Mouse (Mus musculus) thymus, postnatal 36 days (tissue): Measurements from ENCODE around the gene Adarb2.

Source experiments
- DNase-seq, 2 experiments: peaks; one replicate each; pipeline ENCODE4 v3.0.0; 2022; ENCODE audit warnings: mixed read lengths in 2 of 2

Gene Adarb2

DNA sequence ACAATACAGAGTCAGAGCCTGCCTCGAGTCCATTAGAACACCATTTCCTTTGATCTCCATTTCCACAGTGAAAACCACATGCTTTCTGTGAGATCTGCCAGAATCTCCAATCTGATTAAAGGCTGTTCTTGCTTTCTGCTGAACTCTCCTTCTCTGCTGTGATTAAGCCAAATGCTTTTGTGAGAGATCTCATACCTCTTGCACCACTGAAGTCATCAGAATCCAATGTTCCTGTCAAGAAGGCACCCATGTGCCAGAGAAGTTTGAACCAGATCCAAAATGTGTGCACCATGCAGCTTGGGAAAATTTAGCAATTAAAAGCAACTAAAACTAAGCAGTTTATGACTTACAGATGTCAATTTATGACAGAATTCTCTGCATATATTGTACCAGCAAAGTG lies 185.9 kb downstream of the Adarb2 start:
- DNase-seq, result no peak

DNA sequence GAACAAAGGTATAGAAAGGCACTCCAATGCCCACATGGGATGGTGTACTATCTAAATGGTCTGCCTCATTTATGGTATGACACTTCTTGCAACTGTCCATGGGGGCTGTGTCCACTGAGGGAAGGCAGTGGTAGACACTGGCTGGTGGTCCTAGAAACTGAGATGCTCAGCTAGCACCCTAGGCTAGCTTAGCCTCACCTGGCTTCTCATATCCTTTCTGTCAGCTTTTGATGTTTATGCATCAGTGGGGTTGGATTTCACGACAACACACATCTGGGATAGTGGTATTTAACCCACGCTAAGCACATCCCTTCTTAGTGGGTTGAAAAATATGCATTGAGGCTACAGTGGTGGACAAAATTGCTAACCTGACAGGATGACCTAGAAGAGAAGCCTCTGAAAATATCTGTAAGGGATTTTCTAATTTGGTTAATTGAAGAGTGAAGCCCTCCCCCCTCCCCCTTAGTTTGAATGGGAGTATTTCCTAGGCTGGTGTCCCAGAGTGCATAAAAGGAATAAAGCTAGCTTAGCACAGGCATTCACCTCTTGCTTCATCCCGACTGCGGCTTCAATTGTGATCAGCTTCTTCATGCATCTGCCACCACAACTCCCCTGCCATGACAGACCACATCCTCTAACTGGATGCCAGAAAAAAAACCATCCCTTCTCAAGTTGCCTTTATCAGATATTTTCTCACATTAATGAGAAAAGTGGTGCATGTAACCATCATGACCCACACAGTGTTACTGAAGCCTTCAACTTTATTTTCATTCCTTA lies 197.8 kb downstream of the Adarb2 start:
- DNase-seq, result no peak

DNA sequence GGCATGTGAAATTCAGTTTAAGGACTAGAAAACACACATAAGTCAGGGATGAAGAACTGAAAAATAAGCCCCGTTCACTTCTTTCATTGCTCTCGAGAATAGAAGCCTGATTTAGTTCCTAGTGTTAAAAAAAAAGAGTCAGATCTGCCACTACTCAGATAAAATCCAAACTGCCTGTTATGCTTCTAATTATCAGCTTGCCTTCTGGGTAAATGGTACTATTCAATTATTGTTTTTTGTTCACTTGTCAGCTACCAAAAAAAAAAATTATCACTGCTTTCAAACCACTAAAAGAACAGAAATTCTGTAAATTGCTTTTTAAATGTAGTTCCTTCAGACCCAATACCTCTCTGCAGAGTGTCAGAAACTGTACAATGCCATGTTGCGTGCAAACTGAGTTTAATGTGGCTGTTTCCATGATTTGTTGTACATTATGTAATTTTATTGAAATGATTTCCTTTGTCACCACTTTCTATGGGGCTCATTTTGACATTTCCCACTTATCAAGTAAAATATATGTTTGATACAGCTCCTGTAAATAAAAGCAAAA lies 199.7 kb downstream of the Adarb2 start:
- no peak for DNase-seq

DNA sequence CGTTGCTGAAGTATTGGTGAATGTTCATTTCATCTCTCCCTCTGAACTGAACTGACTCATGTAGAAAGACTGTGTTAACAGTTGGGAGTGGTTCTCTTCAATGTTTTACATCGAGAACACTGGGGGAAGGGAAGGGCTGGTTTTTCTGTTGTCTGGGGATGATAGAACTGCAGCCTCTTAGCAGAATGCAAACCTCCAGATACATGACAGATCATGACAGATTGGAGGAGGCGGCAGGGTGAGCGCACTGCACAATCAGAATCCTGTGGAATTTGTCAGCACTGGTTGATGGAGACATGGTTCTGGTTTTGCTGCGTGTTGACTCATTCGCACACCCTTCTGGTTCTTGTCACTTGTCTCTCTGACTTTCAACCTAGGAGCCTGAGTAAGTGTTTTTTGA lies 203.4 kb downstream of the Adarb2 start:
- no peak for DNase-seq

DNA sequence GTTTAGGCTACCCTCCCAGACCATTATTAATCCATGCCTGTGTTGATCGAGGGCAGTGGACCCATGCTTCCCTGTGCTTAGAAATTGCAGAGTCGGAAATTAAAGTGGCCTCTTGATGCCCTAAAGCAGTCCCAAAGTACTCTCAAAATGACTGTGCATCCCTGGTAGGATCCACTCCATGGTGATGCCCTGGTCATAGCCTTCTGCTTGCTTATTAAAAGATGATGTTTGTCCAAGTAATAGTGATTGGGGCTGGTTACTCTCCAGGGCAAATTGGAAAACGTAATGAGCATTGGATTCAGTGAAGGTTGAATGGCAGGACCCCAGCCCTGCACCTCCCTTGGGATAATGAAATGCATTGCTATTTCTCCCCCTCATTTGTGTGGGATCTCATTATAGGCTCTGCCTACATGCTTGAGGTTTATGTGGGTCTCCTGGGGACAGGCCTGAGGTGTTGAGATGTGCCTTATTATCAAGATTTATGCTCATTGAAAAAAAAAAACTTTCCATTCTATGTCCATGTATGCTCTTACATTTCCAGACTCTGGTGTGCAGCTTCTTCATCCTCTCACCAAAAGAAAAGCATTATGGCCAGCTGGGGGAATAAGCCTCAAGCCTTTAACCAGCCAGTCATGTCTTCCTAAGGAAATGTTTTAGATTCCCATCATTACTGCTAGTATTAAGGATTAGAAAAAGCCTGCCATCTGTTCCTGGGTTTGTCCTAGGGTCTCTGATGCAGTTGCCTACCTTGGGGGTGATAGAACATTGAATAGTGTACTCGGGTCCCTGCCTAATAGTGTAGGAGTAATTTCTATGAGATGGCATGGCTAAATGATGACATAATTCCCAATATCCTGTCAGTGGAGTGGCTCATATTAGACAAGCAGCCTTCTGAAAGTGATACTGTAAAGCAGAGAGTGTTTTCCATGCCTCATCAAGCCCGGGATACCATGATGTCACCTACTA lies 208.0 kb downstream of the Adarb2 start:
- DNase-seq, result no peak

DNA sequence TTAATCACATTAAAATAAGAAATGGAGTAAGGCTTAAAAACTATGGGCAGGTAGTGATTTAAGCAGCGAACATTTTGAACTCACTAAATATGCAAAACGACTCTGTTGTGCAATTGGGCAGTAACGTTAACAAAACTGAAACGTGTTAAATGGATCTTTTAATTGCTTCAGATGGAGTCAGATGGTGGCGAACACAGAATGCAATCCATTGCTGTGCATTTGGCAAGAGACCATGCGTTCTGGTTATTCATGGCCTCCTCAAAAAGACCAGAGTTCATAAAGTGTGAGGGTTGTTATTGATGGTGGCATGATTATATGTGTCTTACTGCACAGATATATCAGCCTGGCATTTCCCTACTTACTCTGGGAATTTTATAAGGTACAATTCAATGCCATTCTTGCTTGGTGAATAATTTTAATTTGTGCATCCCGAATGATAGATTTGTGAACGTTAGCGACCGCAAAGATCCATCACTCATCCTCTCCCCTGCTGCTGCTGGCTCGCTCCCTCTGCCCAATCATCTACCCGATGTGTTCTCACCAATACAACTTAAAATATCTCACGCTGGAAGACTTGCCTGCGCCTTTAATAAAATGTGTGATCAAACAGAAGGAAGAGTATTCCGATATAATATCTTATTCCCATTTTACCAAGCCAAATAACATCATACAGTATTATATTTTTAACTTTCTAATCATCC lies 221.5 kb downstream of the Adarb2 start:
- DNase-seq, result no peak

DNA sequence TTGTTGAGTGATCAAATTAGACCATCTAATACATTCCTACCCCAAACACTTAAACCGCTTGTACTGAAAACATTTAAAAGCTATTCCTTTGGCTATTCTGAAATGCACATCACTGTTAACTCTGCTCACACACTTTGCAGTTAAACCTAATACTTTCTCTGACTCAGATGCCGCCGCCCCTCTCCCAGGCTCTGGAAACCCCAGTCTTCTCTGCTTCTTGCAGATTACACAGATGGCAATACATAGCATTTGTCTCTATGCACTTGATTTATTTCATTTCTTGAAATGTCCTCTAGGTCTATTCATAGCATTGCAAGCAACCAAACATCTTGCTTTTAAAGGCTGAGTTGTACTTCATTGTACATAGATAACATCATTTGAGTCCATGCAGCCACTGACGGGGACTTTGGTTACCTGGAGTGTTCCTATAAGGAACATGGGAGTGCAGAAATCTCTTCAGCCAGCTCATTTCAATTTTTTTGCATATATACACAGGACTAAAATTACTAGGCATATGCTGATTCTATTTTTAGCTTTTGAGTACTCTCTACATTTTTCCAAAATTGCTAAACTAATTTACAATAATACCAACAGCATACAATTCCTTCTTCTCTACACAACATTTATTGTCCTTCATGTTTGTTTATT lies 236.6 kb downstream of the Adarb2 start:
- DNase-seq, result no peak

DNA sequence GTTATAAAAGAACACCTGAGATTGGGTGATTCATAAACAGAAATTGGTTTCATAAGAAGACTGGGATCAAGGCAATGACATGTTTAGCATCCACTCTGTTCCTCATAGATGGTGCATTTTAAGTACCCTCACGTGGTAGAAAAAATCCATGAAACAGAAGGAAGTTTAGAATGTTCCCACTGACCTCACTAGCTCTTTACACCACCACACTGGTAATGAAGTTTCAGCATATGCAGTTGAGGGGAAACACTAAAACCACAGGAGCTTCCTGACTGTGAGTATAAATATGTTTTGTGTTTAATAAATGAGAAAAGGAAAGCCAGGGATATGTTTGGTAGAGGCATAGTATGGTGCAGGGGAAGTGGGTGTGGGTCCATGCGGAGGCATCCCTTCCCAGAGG lies 242.7 kb downstream of the Adarb2 start:
- no peak for DNase-seq

DNA sequence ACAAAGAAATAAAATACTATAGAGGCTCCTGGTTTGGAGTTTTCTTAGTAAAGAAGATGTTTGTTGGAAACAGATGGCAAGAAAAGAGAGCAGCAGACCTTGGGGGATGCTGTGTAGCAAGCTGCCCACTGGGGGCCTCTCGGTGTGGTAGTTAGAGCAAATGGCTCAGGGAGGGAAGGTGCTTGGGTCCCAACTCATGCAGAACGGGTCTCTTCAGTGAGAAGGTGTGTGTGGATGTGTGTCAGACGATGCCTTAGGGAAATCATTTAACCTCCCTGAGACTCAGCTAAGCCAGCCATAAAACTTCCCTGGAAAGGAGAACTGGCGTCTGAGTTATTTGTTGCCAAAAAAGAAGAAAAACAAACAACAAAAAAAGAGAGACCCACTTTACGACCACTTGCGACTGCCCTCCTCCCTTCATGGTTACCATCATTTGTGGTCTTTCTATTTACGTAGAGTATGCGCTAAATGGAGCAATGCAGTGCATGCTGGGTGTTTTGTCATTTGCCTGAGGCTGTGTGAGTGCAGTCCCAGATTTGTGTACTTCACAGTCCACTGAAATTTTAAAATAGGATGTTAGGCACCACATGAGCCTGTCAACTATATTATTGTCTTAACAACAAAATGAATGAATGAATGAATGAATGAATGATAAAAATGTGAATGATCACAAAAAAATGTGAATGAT lies 245.7 kb downstream of the Adarb2 start:
- DNase-seq, result no peak

DNA sequence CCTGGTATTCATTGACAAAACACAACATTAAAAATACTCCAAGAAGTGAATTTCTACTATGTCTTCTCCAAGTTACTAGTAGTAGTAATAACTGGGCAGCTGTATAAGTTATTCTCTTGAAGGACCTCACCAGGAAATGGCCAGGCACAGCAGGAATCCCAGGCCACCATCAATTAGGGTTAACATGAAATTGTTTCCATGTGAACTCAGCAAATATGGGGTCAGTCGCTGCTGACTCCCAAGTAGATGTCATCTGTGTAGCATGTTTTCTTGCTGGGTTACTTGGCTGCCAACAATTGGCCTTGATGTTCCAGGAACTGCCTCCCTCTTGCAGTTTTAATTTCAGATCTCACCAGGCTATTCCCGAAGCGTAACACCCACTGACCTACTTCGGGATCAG lies 248.9 kb downstream of the Adarb2 start:
- no peak for DNase-seq

DNA sequence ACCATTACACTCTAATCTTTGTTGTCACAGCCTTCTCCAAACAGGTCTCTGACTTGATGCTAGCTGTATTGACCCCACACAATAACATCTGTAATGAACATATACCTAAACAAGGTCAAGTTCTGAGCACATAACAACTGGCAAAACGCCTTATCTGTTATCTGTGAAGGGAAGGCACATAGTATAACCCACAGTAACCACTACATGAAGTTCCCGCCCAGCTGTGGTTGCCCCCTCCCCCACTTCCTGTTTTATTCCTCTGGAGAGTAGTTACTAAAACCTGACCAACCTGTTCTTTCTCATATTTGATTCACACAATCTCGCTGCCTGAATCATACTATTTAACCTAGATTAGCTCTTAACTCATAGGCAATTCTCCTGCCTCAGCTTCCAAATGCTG lies 254.2 kb downstream of the Adarb2 start:
- peak; percentile 53 to 55 for DNase-seq

DNA sequence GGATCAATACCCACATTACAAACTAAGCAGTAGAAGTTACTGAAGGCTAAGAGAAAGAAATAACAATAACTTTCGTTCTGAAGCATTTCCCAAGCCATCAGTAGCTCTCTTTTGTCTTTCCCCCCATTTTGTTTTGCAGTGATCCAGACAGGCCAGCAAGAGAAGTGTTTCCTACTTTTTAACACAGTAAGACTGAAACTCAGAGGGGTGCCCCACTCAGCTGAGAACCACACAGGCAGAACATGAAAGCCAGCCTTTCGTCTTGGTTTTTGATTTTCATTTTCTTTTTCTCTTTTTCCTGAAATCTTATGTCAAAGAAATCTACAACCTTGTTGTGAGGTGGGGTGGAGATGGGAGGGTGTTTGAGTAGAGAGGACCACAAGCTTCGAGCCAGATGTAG lies 255.2 kb downstream of the Adarb2 start:
- no peak for DNase-seq

DNA sequence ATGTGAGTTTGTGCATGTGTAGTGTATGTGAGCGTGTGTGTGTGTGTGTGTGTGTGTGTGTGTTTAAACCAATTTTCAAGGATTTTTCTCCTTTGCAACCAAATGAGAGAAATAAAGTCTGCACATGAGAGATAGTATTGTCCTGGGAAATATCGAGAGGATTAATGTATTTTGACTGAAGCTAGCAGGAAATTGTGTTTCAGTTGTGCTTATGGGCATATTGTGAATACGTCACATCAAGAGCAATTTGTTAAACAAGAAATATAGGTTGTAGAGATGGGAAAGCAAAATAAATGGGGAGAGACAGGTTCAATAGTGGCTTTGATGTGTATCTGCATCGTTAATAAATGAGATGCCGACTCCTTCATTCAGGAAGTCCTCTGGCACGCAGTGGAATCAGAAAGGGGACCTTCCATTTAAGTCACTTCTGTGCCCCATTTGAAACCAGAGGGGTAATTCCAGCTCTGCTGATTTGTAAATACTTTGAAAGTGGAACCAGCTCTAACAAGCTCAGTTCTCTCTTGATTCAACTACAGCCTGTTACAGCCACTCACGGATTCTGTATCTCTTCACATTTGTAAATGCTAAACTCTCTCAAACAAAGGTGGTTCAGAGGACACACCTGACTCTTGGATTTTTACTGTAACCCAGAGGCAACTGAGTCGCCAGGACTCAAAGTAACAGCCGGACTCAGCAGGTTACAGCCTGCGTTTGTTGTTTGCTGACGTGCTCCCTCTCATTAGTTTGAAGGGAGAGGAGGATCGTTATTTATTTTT lies 265.1 kb downstream of the Adarb2 start:
- no peak for DNase-seq

DNA sequence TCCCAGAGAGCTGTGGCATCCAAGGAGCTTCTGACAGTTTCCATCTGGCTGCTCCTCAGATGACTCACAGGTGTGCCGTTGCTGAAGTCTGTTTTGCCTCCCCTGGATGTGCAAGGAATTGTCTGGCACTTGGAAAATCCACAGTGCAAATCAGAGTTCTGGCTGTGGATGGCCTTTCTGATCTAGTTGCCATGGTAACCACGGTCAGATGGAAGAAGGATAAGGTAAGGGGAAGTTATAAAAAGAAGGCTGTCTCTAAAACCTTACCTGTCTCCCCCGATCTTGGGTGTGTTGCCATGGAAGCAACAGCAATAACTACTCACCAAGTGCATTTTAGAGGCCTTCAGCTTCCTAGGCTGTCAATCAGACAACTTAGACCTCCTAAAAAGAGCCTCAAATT lies 273.6 kb downstream of the Adarb2 start:
- DNase-seq, result no peak

DNA sequence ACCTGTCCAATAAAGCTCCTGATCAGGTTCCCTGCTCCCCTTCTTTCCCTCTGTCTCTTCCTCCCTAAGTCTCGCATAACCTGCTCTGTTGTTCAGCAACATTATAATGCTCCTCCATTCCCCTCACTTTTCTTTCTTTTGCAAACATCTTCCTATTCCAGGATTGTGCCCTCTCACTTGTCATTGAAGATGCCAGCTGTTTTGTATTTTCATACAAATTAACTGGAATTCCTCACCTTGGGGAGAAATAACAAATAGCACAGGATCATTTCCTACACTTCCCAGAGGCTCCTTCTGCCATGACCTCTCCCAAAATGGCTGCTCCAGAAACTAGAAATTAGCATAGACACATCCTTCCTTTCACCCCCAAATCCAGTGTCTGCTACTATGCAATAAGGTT lies 276.1 kb downstream of the Adarb2 start:
- no peak for DNase-seq

DNA sequence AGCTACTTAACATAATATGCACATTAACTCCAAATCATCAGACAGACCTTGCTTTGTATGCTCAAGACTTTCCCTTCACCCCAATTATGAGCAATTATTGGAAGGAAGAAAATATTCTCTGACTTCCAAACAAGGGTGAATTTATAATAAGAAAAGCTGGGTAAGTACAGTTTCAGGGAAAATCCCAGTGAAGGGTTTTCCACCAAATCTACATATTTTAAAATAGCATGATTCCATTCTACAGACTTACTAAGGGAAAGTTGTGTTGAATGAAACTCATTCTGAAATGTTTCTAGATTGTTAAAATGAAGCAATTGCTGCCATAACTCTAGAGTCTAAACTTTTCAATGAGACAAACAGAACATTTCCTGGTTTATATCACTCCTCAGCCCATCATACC lies 277.3 kb downstream of the Adarb2 start:
- DNase-seq, result no peak

DNA sequence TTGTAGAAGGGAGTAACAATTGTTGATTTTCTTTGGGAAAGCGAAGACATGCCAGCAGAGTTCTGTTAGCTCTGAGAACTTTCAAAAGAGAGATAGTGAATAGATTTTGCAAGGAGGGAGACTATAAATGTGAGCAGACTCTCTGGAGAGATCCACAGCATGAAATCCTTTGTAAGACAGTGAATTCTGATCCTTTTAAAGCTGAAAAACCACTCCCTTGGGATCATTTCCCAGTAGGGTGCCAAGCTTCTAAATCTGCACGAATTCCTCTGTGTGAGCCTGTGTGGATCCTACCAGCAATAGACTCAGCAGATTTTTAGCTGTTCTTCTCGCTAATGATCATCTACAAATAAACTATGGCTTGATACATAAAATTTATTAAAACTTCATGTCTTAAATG lies 278.7 kb downstream of the Adarb2 start:
- DNase-seq, result no peak

DNA sequence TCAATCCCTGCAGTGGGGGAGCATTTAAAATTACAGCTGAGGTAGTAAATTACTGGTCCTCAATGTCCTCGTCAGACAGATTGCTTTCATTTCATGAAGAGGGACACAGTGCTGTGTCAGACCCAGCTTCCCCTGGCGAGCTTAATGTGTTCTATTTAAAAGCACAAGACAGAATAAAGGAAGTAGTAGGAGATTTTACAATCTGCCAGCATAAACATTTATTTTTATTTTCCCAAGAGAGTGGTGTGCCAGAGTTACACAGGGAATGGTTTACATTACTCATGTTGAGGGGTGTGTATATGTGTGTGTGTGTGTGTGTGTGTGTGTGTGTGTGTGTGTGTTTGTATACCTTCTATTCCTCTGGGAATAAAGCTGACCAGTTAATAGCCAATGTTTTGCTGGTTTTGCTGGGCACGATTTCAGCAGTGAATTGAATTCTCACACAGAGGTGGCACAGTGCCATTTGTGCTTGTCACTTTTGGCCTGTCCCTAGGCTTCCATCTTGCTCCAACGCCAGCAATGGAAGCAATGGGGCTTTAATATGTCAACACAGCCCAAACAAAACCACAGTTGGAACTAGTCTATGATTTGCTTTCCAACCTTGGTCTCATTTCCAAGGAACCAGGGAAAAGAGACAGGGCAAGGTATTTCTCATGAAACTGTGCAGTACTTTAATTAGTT lies 282.1 kb downstream of the Adarb2 start:
- no peak for DNase-seq

DNA sequence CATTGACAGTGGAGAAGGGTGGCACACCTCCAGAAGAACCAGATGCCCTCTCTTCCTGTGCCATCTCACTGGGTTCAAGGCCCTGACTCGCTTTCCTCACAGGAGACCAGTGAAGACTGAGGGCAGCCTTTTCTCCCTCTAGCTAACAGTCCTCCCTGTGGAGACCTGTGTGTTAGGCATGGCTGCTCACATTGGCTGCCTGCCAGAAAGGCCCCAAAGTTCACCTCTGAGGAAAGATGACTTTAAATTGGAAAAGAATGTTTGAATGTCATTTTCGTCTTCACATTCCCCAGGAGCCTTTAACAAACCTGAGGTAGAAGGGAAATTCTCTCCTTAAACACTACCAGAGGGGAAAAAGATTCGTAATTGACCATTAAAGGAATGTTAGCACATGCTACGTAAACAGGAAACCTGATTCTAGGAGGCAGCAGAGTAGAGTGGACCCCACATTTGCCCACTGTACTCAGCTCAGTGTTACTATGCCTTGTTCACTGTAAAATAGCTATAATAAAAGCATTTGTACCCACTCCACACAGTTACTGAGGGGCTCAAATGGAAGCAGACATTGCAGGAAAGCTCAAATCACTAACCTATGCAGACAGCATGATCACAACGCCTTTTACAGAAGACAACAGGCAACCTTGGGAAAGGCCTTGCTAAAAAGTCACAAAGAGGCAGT lies 285.2 kb downstream of the Adarb2 start:
- no peak for DNase-seq

DNA sequence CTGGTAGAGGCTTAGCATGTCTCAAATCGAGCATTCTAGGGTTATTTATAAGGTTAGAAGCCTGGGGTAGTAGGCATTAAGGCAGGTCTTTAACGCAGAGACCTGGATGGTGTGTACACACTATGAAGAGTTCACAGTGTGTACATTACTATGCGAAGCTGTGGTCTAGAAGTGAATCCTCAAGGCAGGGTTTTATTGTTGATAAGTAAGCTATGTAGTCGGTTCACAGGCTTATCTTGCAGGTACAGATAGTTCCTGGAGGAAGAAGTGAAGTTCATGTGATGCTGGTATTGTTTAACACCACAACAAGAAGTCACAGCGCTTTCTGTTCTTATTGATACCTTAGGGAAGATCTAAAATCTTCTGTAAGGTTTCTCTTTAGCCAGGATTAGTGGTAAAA lies 290.7 kb downstream of the Adarb2 start:
- DNase-seq, result no peak
